Mouse (Mus musculus) small intestine, adult 2 months (tissue): ENCODE results near the gene Bach2. TPM values are rescaled to one million over a fixed set of nuclear protein-coding genes. Genes with fewer than 3 reads are reported as not detected.

Experiments used
- H3K27ac ChIP-seq: fragments of 200-500 bp; 2 replicates; pipeline ENCODE4 v1.5.1; 2012; ENCODE audit warnings: low read depth, low read length, control low read depth, inconsistent platforms; ENCODE audit not compliant: insufficient read depth
- H3K27me3 ChIP-seq: fragments of 200-500 bp; 2 replicates; pipeline ENCODE4 v1.6.1; 2012; ENCODE audit warnings: mild to moderate bottlenecking, moderate library complexity, low read length, inconsistent platforms; ENCODE audit not compliant: control insufficient read depth, insufficient read depth
- H3K36me3 ChIP-seq: fragments of 200-500 bp; 2 replicates; pipeline ENCODE4 v1.6.1; 2012; ENCODE audit warnings: mild to moderate bottlenecking, low read length, control low read depth, inconsistent platforms; ENCODE audit not compliant: control insufficient read depth, insufficient read depth
- H3K4me1 ChIP-seq: fragments of 200-500 bp; 2 replicates; pipeline ENCODE4 v1.6.1; 2012; ENCODE audit warnings: low read length, inconsistent platforms, mixed read lengths; ENCODE audit not compliant: control insufficient read depth, insufficient read depth, insufficient read length
- H3K4me3 ChIP-seq: fragments of 200-500 bp; 2 replicates; pipeline ENCODE4 v1.5.1; 2012; ENCODE audit warnings: low read depth, mild to moderate bottlenecking, control low read depth, inconsistent platforms, low read length, moderate library complexity
- CTCF ChIP-seq: fragments of 200-500 bp; IDR thresholded peaks from 2 replicates; pipeline ENCODE4 v1.5.1; 2012; ENCODE audit warnings: low read depth, mild to moderate bottlenecking, control low read depth, inconsistent platforms, low read length, moderate library complexity, mixed read lengths; ENCODE audit not compliant: insufficient replicate concordance, insufficient read length; ENCODE audit errors: extremely low read depth
- POLR2A ChIP-seq: fragments of 200-500 bp; IDR thresholded peaks from 2 replicates; pipeline ENCODE4 v1.6.1; 2012; ENCODE audit warnings: low read depth, mild to moderate bottlenecking, control low read depth, inconsistent platforms, low read length, moderate library complexity
- WGBS: fragments of 180-500 bp; shearing (Covaris S2); methylation state at CpG from one replicate; pipeline ENCODE4 v1.1.7; 2018; 5-methylcytosine and 5-hydroxymethylcytosine counted together
- polyA plus RNA-seq: library from polyadenylated mRNA; depleted of rRNA; stranded (reverse); fragments of >200 nt; gene quantifications from 2 replicates; pipeline ENCODE4 v1.2.3, GENCODE M21; 2012

Gene Bach2
- polyA plus RNA-seq, 1 experiment, result 3.5 TPM

GRCm38 (mm10) chr4:32405985-32406384, 167.4 kb downstream of the Bach2 start:
- Histone ChIP-seq H3K27ac (no peak overlapping the region), H3K4me1 (no peaks in the 10 kb centered on the region), H3K4me3 (no peak overlapping the region), H3K27me3 (no peaks in the 10 kb centered on the region), H3K36me3 (no peaks in the 10 kb centered on the region)
- WGBS, result 47% methylated on average over 3 of the region's 3 CpGs
- no peak for TF ChIP-seq POLR2A

DNA sequence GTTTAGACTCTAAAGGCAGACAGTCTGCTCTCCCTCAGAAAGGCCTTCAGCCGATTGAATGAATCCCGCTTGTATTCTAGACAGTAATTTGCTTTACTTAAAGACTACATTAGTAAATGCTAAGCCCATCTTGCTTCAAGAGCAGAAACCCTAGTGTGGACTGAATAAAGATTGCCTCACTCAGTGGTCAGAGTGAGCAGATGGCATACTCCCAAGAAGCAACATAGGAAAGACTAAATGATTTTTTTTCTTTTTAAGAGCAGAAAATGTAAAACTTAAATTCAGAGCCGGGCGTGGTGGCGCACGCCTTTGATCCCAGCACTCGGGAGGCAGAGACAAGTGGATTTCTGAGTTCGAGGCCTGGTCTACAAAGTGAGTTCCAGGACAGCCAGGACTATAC, 169.9 kb downstream of the Bach2 start:
- Histone ChIP-seq H3K27me3 (no peaks in the 10 kb centered on the region), H3K4me1 (no peaks in the 10 kb centered on the region), H3K36me3 (no peaks in the 10 kb centered on the region), H3K27ac (no peak overlapping the region), H3K4me3 (no peak overlapping the region)
- no peak for TF ChIP-seq POLR2A
- TF ChIP-seq CTCF, result no peak
- 93% methylated on average over 8 of the region's 8 CpGs for WGBS

- 75% methylated on average over 9 of the region's 9 CpGs for WGBS
- Histone ChIP-seq H3K27ac (no peak overlapping the region), H3K36me3 (no peaks in the 10 kb centered on the region), H3K4me3 (no peak overlapping the region), H3K27me3 (no peaks in the 10 kb centered on the region), H3K4me1 (no peaks in the 10 kb centered on the region)
- TF ChIP-seq CTCF, result no peak
- no peak for TF ChIP-seq POLR2A
Measured at GRCm38 (mm10) chr4:32409116-32409880, 170.7 kb downstream of the Bach2 start.

- 72% methylated on average over 7 of the region's 7 CpGs for WGBS
- TF ChIP-seq CTCF (no peak), POLR2A (no peak)
Measured at GRCm38 (mm10) chr4:32413063-32413462, 174.5 kb downstream of the Bach2 start.

GRCm38 (mm10) chr4:32413505-32413904, 174.9 kb downstream of the Bach2 start:
- no peaks in the 10 kb centered on the region for H3K27me3 ChIP-seq
- no peaks in the 10 kb centered on the region for H3K36me3 ChIP-seq
- TF ChIP-seq CTCF (no peak), POLR2A (no peak)
- no peak overlapping the region for H3K27ac ChIP-seq
- no peak overlapping the region for H3K4me3 ChIP-seq
- 77% methylated on average over 9 of the region's 9 CpGs for WGBS
- no peaks in the 10 kb centered on the region for H3K4me1 ChIP-seq

More at GRCm38 (mm10) chr4:32413063-32413462, 174.5 kb downstream of the Bach2 start:
- no peak overlapping the region for H3K27ac ChIP-seq
- H3K36me3 ChIP-seq, result no peaks in the 10 kb centered on the region
- no peak overlapping the region for H3K4me3 ChIP-seq
- no peaks in the 10 kb centered on the region for H3K4me1 ChIP-seq
- no peaks in the 10 kb centered on the region for H3K27me3 ChIP-seq

DNA sequence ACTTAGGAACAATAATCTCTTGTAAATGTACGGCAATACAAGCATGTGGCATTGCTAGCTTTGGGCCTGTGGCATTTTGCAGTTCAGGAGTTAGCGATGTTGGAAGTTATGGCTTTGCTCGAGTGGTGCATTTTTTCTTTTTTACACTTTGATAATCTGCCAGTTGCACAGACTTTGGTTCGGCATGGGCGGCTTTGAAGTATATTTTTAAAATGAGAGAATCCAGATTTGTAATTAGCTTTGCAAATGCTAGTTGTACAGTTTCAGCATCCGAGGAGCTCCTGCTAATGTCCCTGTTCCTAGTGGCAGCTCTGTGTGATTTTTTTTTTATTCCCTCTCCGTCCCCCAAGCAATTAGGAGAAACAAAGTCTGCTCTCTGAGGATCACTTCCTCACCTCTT, 176.4 kb downstream of the Bach2 start:
- no peaks in the 10 kb centered on the region for H3K27me3 ChIP-seq
- TF ChIP-seq POLR2A (no peak), CTCF (no peak)
- H3K36me3 ChIP-seq, result no peaks in the 10 kb centered on the region
- no peak overlapping the region for H3K27ac ChIP-seq
- no peaks in the 10 kb centered on the region for H3K4me1 ChIP-seq
- 81% methylated on average over 7 of the region's 7 CpGs for WGBS
- no peak overlapping the region for H3K4me3 ChIP-seq

GRCm38 (mm10) chr4:32417939-32418338, 179.3 kb downstream of the Bach2 start:
- no peaks in the 10 kb centered on the region for H3K4me1 ChIP-seq
- H3K27me3 ChIP-seq, result no peaks in the 10 kb centered on the region
- WGBS, result 83% methylated on average over 8 of the region's 8 CpGs
- TF ChIP-seq POLR2A, result no peak
- TF ChIP-seq CTCF, result no peak
- H3K27ac ChIP-seq, result no peak overlapping the region
- H3K4me3 ChIP-seq, result no peak overlapping the region
- no peaks in the 10 kb centered on the region for H3K36me3 ChIP-seq
